Comparison of ENCODE assay signal across 19 mouse cellular contexts in genomic region chr6:30135590-30135989, GRCm38 (mm10).
DNase-seq lines count a peak whose midpoint lies in the region; ATAC-seq and TF ChIP-seq lines count a peak whose summit lies in the region.
"Had no signal": no experiment of that assay in that cellular context is flagged by ENCODE, and none has a peak within 500 bp of the region (broad histone marks: within the 10 kb centered on the region; RNA-seq: fewer than 3 reads in every experiment).

No protein-coding gene starts in this region.

- ATAC-seq in kidney, postnatal 0 days (replicated peaks; ENCODE audit: low FRiP score, low read depth): no peak
- ATAC-seq in liver, embryonic 13.5 days (ENCODE audit: low read depth): peak; percentile 39
- ATAC-seq: intestine, embryonic 16.5 days had no signal

- H3K4me3 ChIP-seq in kidney, postnatal 0 days (replicated peaks; ENCODE audit: low read depth, low read length): no peak overlapping the region
- no peak overlapping the region for H3K4me3 ChIP-seq in liver, embryonic 13.5 days (replicated peaks)
- H3K4me3 ChIP-seq: embryonic facial prominence, embryonic 13.5 days; heart, adult 2 months; layer of hippocampus, adult 2 months; lung, embryonic 15.5 days; midbrain, embryonic 10.5 days; neural tube, embryonic 13.5 days had no signal

- no peaks in the 10 kb centered on the region for H3K9me3 ChIP-seq in kidney, postnatal 0 days (replicated peaks; ENCODE audit: low read length)
- H3K9me3 ChIP-seq in liver, embryonic 13.5 days (replicated peaks): no peaks in the 10 kb centered on the region
- H3K9me3 ChIP-seq: embryonic facial prominence, embryonic 13.5 days; lung, embryonic 15.5 days; midbrain, embryonic 10.5 days; neural tube, embryonic 13.5 days had no signal

- DNase-seq in kidney, postnatal 0 days (ENCODE audit: low spot score): peak; percentile 11
- DNase-seq in kidney, adult 9 months: no peak
- peak; percentile 24 for DNase-seq in c-Kit-positive CD71-negative TER-119-negative erythroid progenitor cells, embryonic 14.5 days (ENCODE audit: low read depth)
- no peak for DNase-seq in liver, embryonic 13.5 days
- no peak for DNase-seq in left cerebral cortex, adult 11 months (ENCODE audit: low spot score)
- DNase-seq in cerebellum, adult 11 months: no peak
- no peak for DNase-seq in right cerebral cortex, postnatal 10 days (ENCODE audit: low spot score in 2 of 2)
- DNase-seq: B cell, adult 2 months; cerebellum, adult 11-12 months; heart, adult 2 months; right cerebral cortex, postnatal 25 days; thymus, postnatal 36 days had no signal

- WGBS in kidney, postnatal 0 days: 45% methylated on average over 3 of the region's 3 CpGs
- WGBS in liver, embryonic 13.5 days (ENCODE audit: insufficient replicate concordance): 19% methylated on average over 3 of the region's 3 CpGs

- peaks cover 34% of the 10 kb centered on the region for H3K36me3 ChIP-seq in kidney, postnatal 0 days (ENCODE audit: insufficient read depth, low read length)
- peaks cover 68% of the 10 kb centered on the region for H3K36me3 ChIP-seq in liver, embryonic 13.5 days

- no peaks in the 10 kb centered on the region for H3K4me1 ChIP-seq in kidney, postnatal 0 days (replicated peaks; ENCODE audit: insufficient read depth, low read length)
- peaks cover 23% of the 10 kb centered on the region for H3K4me1 ChIP-seq in liver, embryonic 13.5 days (replicated peaks)
- H3K4me1 ChIP-seq: lung, embryonic 15.5 days; midbrain, embryonic 10.5 days; neural tube, embryonic 13.5 days had no signal

- no peak overlapping the region for H3K4me2 ChIP-seq in kidney, postnatal 0 days (ENCODE audit: low read length)
- no peak overlapping the region for H3K4me2 ChIP-seq in liver, embryonic 13.5 days
- H3K4me2 ChIP-seq: embryonic facial prominence, embryonic 13.5 days; hindbrain, embryonic 14.5 days; lung, embryonic 15.5 days; neural tube, embryonic 13.5 days had no signal

- H3K27ac ChIP-seq in kidney, postnatal 0 days: no peak overlapping the region
- H3K27ac ChIP-seq in liver, embryonic 13.5 days: peak overlapping the region; percentile 9
- H3K27ac ChIP-seq: embryonic facial prominence, embryonic 13.5 days; heart, adult 2 months; hindbrain, embryonic 14.5 days; layer of hippocampus, adult 2 months; lung, embryonic 15.5 days; midbrain, embryonic 10.5 days; neural tube, embryonic 13.5 days had no signal

- no peaks in the 10 kb centered on the region for H3K27me3 ChIP-seq in kidney, postnatal 0 days (ENCODE audit: insufficient read depth, low read length)
- no peaks in the 10 kb centered on the region for H3K27me3 ChIP-seq in liver, embryonic 13.5 days
- H3K27me3 ChIP-seq: embryonic facial prominence, embryonic 13.5 days; lung, embryonic 15.5 days; neural tube, embryonic 13.5 days had no signal

- H3K9ac ChIP-seq in kidney, postnatal 0 days (ENCODE audit: low read depth, low read length): no peak overlapping the region
- H3K9ac ChIP-seq in liver, embryonic 13.5 days: 0 out of 2 replicates have a peak overlapping the region, but pooled peaks have one; percentile 14
- H3K9ac ChIP-seq: embryonic facial prominence, embryonic 13.5 days; hindbrain, embryonic 14.5 days; lung, embryonic 15.5 days; neural tube, embryonic 13.5 days had no signal

- TF ChIP-seq CTCF in kidney, postnatal 0 days (IDR thresholded peaks at IDR 0.05; ENCODE audit: low read depth): no peak

Comparison
In these comparisons a context has a peak if more than half of its experiments do, and no peak if none do; other contexts are left out.
1. DNase-seq: peak in kidney, postnatal 0 days (single experiment) and c-Kit-positive CD71-negative TER-119-negative erythroid progenitor cells, embryonic 14.5 days (single experiment); none in kidney, adult 9 months (single experiment), liver, embryonic 13.5 days (single experiment), left cerebral cortex, adult 11 months (single experiment), cerebellum, adult 11 months (single experiment) and right cerebral cortex, postnatal 10 days (0 of 2).